Mouse (Mus musculus): ENCODE results near the gene Tmem179.
A peak's percentile ranks its signal among the peaks of the same experiment; 100 is the strongest.

Tmem179 gene

DNA sequence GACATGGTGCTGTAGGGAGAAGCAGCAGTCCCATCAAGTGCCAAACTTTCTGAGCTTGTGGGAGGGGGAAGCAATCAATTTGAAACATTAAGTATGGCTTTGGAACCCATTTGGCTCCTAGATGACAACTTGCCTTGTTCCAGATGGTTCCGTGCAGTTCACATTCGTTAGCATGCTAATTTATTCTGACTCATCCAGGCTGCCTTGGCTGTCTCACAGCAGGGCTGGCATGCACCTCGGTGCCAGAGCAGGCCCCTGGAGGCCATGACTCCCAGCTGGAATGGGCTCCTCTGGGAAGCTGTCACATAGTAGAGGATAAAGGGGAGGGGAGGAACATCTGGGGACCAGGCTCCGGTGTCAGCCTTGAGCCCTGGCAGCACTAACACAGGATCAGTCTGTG, 58.7 kb downstream of the Tmem179 start:
- DNase-seq = peak; percentile 69

DNA sequence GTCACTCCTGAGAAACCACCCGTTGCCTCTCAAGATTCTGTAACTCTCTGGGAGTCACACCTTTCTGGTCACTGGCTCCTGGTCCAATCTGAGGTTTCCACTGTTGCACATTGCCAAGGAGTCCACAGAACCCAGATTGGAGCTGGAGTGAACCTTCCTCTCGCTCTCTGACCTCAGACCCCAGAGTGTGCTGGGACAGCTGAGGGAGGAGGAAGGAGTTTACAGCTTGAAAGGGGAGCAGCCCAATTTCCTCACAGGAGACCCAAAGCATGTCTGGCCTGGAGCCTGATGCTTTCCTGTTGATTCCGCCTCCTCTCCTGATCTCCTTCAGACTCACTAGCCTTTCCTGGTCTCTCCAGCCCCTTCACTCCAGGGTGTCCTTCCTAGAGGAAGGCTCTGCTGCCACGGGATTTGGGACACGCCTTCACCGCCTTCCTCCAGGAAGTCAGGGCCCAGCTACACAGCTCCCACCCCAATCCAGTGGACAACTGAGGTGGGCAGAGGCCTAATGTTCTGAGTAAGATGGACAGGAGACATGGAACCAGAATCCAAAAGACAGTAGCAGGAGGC, 60.3 kb downstream of the Tmem179 start:
- DNase-seq = no peak

DNA sequence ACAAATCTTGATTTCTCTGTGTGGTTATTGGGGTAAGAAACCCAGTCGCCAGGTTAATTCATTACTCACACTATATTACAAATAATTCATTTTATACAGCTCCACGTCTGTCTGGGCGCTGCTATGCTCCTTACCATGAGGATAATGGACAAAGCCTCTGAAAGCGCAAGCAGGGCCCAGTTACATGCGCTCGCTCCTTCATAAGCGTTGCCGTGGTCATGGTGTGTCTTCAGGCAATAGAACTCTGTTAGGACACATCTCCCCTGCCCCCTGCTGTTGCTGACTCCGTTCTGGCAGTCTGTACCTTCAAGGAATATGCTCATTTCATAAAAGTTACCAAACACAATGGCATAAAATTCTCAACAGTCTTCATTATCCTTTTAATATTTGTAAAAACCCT, 64.7 kb downstream of the Tmem179 start:
- no peak for DNase-seq

DNA sequence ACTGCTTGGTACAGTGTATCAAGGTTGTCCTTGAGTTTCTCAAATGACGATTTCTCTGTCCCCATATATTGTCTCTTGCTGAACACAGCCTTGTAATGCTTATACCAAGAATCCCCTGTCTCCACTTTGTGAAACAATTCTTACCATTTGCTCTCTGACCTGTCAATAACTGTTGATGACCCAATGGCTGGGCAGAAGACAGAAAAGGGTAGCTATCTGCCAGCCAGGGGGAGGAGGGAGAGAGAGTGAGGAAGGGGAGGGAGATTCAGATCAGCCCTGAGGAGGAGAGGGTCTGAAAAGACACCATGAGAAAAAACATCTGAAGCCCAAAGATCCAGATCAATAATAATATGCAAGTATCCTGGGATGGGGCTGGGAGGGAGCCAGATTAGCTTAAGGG, 65.2 kb downstream of the Tmem179 start:
- no peak for DNase-seq

DNA sequence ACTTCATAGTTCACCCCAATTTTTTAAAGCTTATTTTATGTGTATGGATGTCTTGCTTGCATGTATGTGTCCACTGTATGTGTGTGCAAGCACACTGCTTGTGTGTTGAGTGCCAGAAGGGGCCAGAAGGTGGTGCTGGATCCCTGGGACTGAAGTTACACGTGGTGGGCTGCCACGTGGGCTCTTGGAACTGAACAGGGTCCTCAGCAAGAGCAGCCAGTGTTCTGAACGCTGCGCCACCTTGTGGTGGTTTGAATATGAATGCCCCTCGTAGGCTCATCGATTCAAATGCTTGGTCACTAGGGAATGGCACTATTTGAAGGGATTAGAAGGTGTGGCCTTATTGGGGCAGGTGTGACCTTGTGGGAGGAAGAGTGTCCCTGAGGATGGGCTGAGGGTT, 65.7 kb downstream of the Tmem179 start:
- DNase-seq = no peak

Measured in right cerebral cortex, postnatal 25 days (tissue).